Comparison of ENCODE assay signal across 8 mouse cellular contexts in the genomic region with DNA sequence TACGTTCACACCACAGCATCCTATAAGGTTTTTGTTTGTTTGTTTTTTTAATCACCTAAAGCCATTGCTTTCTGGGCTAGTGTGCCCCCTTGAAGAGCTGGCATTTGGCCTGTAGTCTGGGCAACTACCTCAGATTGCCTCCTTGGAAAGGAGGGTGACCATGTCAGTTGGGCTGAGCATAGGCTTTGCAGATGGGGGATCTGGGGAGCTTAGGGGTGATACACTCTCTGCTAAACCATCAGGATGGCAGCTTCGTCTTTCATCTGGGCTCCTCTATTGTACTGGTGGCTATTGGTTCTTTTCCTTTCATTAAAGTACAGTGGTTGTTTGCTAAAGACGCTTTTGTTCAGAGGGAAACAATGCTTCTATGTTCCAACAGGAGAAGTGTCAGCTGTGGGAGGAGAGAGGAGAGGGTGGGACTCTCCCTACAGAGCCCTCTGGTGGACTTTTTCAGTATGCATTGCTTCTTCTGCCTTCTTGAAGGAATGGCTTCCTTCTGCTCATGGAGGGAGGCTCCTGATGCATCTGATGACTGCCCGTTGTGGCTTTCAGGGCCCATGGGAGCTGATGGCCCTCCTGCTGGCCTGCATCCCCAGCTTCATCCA.
DNase-seq lines count a peak whose midpoint lies in the region; ATAC-seq lines count a peak whose summit lies in the region.

No protein-coding gene starts in this region.

- DNase-seq in frontal cortex, postnatal 25 days (ENCODE audit: low spot score in 2 of 2) = no peak
- peak; percentile 12 to 18 for DNase-seq in urinary bladder, adult 18-20 months (ENCODE audit: low spot score in 2 of 2)
- no peak for DNase-seq in urinary bladder, adult 2 months (ENCODE audit: low spot score)
- DNase-seq in embryo, embryonic 10 days (ENCODE audit: low spot score) = peak; percentile 56
- DNase-seq in c-Kit-positive CD71-positive TER-119-positive erythroid progenitor cells, embryonic 14.5 days (ENCODE audit: low spot score) = no peak

- ATAC-seq in frontal cortex, adult (ENCODE audit: low TSS enrichment) = peak; percentile 69
- ATAC-seq in inflammation-experienced regulatory T-cells, adult 6 months = peak; percentile 62
- peak; percentile 78 for ATAC-seq in megakaryocyte-erythroid progenitor cell, adult 5-6 weeks (replicated peaks; ENCODE audit: low FRiP score, low TSS enrichment, poor library complexity, severe bottlenecking)

Comparison
In these comparisons a context has a peak if more than half of its experiments do, and no peak if none do; other contexts are left out.
1. DNase-seq: peak in urinary bladder, adult 18-20 months (2 of 2) and embryo, embryonic 10 days (single experiment); none in frontal cortex, postnatal 25 days (0 of 2), urinary bladder, adult 2 months (single experiment) and c-Kit-positive CD71-positive TER-119-positive erythroid progenitor cells, embryonic 14.5 days (single experiment).
2. Peak in every context shown above with its lines, with median percentiles within 50 percentile points of each other: ATAC-seq.